Mouse (Mus musculus): ENCODE measurements around the gene Large1.

GRCm38 (mm10) chr8:73336845-73337244 is 16.5 kb downstream of the Large1 start:
- no peak for TF ChIP-seq ZNF384 (IDR thresholded peaks at IDR 0.05; ENCODE audit: low read depth, low read length)
- no peak for TF ChIP-seq ZC3H11A (IDR thresholded peaks at IDR 0.05; ENCODE audit: borderline replicate concordance, low read depth, low read length)
- no peak for TF ChIP-seq MAFK (IDR thresholded peaks at IDR 0.05; ENCODE audit: insufficient read depth, low read depth, low read length)
